In genomic region chr17:80801991-80802390, GRCm38 (mm10) we compare ENCODE assay signal across 9 mouse cellular contexts.
DNase-seq lines count a peak whose midpoint lies in the region; ATAC-seq and TF ChIP-seq lines count a peak whose summit lies in the region.
"Had no signal": no experiment of that assay in that cellular context is flagged by ENCODE, and none has a peak within 500 bp of the region (broad histone marks: within the 10 kb centered on the region; RNA-seq: fewer than 3 reads in every experiment).

No protein-coding gene starts in this region.

- H3K9me3 ChIP-seq in hindbrain, embryonic 14.5 days (ENCODE audit: control insufficient read depth, low read length), result no peaks in the 10 kb centered on the region
- H3K9me3 ChIP-seq in hindbrain, embryonic 11.5 days (ENCODE audit: control insufficient read depth, low read length), result no peaks in the 10 kb centered on the region
- peaks cover 10% of the 10 kb centered on the region; the same call in 1 of the 2 replicates for H3K9me3 ChIP-seq in ES-Bruce4 (replicated peaks; ENCODE audit: control insufficient read depth, insufficient read depth, low read length, poor library complexity, severe bottlenecking)
- no peaks in the 10 kb centered on the region for H3K9me3 ChIP-seq in embryonic facial prominence, embryonic 15.5 days (replicated peaks)
- no peaks in the 10 kb centered on the region for H3K9me3 ChIP-seq in limb, embryonic 13.5 days

- ATAC-seq in hindbrain, embryonic 14.5 days (ENCODE audit: low FRiP score), result no peak
- no peak for ATAC-seq in hindbrain, embryonic 11.5 days (ENCODE audit: low FRiP score)
- no peak for ATAC-seq in embryonic facial prominence, embryonic 15.5 days (ENCODE audit: insufficient number of reproducible peaks, low FRiP score, low TSS enrichment, low read depth)
- ATAC-seq in limb, embryonic 13.5 days (ENCODE audit: low FRiP score, low read depth), result no peak

- H3K27me3 ChIP-seq in hindbrain, embryonic 14.5 days (ENCODE audit: control insufficient read depth, insufficient read depth, low read length), result no peaks in the 10 kb centered on the region
- no peaks in the 10 kb centered on the region for H3K27me3 ChIP-seq in hindbrain, embryonic 11.5 days (ENCODE audit: control insufficient read depth, insufficient read depth, low read length)
- H3K27me3 ChIP-seq in ES-Bruce4 (ENCODE audit: control insufficient read depth, insufficient read depth, low read length, poor library complexity, severe bottlenecking), result no peaks in the 10 kb centered on the region
- no peaks in the 10 kb centered on the region for H3K27me3 ChIP-seq in embryonic facial prominence, embryonic 15.5 days
- H3K27me3 ChIP-seq in limb, embryonic 13.5 days, result no peaks in the 10 kb centered on the region

- 59% methylated on average over 8 of the region's 8 CpGs for WGBS in hindbrain, embryonic 14.5 days
- WGBS in hindbrain, embryonic 11.5 days, result 69% methylated on average over 8 of the region's 8 CpGs
- WGBS in embryonic facial prominence, embryonic 15.5 days, result 31% methylated on average over 8 of the region's 8 CpGs
- WGBS in limb, embryonic 13.5 days, result 13% methylated on average over 8 of the region's 8 CpGs

- no peak overlapping the region for H3K4me3 ChIP-seq in hindbrain, embryonic 14.5 days (replicated peaks; ENCODE audit: low read length)
- no peak overlapping the region for H3K4me3 ChIP-seq in hindbrain, embryonic 11.5 days (ENCODE audit: low read depth, low read length)
- H3K4me3 ChIP-seq in ES-Bruce4 (ENCODE audit: low read depth, low read length), result no peak overlapping the region
- no peak overlapping the region for H3K4me3 ChIP-seq in embryonic facial prominence, embryonic 15.5 days (replicated peaks)
- H3K4me3 ChIP-seq in limb, embryonic 13.5 days, result 0 out of 2 replicates have a peak overlapping the region, but pooled peaks have one; percentile 5

- TF ChIP-seq EP300 in ES-Bruce4 (IDR thresholded peaks at IDR 0.05; ENCODE audit: insufficient read depth, low read depth, low read length), result no peak

- no peak for DNase-seq in hindbrain, embryonic 14.5 days (ENCODE audit: low spot score)
- no peak for DNase-seq in hindbrain, embryonic 11.5 days (ENCODE audit: low spot score)
- no peak for DNase-seq in thymus, adult 18-20 months
- DNase-seq in urinary bladder, postnatal 25 days (ENCODE audit: low spot score), result no peak
- DNase-seq in ovary, postnatal 14 days (ENCODE audit: low spot score), result no peak

- TF ChIP-seq CTCF in ES-Bruce4 (IDR thresholded peaks at IDR 0.05; ENCODE audit: low read depth, low read length), result no peak

- no peaks in the 10 kb centered on the region for H3K4me1 ChIP-seq in hindbrain, embryonic 14.5 days (replicated peaks; ENCODE audit: control insufficient read depth, insufficient read depth, low read length)
- no peaks in the 10 kb centered on the region for H3K4me1 ChIP-seq in hindbrain, embryonic 11.5 days (replicated peaks; ENCODE audit: control insufficient read depth, insufficient read depth, low read length)
- H3K4me1 ChIP-seq in ES-Bruce4 (ENCODE audit: control insufficient read depth, insufficient read depth, low read length), result peaks cover 5% of the 10 kb centered on the region
- peaks cover 26% of the 10 kb centered on the region for H3K4me1 ChIP-seq in embryonic facial prominence, embryonic 15.5 days
- H3K4me1 ChIP-seq in limb, embryonic 13.5 days, result peaks cover 28% of the 10 kb centered on the region

- TF ChIP-seq POLR2A in ES-Bruce4 (IDR thresholded peaks at IDR 0.05; ENCODE audit: insufficient read depth, low read length), result no peak

- no peak overlapping the region for H3K9ac ChIP-seq in hindbrain, embryonic 14.5 days
- no peak overlapping the region for H3K9ac ChIP-seq in hindbrain, embryonic 11.5 days (ENCODE audit: low read depth, low read length)
- peak overlapping the region; percentile 53 for H3K9ac ChIP-seq in ES-Bruce4 (ENCODE audit: low read depth, poor library complexity, severe bottlenecking)
- no peak overlapping the region for H3K9ac ChIP-seq in embryonic facial prominence, embryonic 15.5 days
- H3K9ac ChIP-seq in limb, embryonic 13.5 days, result no peak overlapping the region

- no peak overlapping the region for H3K4me2 ChIP-seq in hindbrain, embryonic 14.5 days (replicated peaks)
- no peak overlapping the region for H3K4me2 ChIP-seq in hindbrain, embryonic 11.5 days (replicated peaks; ENCODE audit: low read depth, low read length)
- peak overlapping the region; percentile 48 for H3K4me2 ChIP-seq in embryonic facial prominence, embryonic 15.5 days (replicated peaks)
- peak overlapping the region; percentile 42 for H3K4me2 ChIP-seq in limb, embryonic 13.5 days (replicated peaks)

- peak overlapping the region; percentile 39; the same call in 1 of the 2 replicates for H3K27ac ChIP-seq in hindbrain, embryonic 14.5 days
- no peak overlapping the region for H3K27ac ChIP-seq in hindbrain, embryonic 11.5 days (ENCODE audit: low read depth, low read length)
- H3K27ac ChIP-seq in ES-Bruce4 (ENCODE audit: insufficient read depth, low read length), result peak overlapping the region; percentile 78
- peak overlapping the region; percentile 80 for H3K27ac ChIP-seq in embryonic facial prominence, embryonic 15.5 days (replicated peaks)
- peak overlapping the region; percentile 72 for H3K27ac ChIP-seq in limb, embryonic 13.5 days

- no peaks in the 10 kb centered on the region for H3K36me3 ChIP-seq in hindbrain, embryonic 14.5 days (replicated peaks; ENCODE audit: control insufficient read depth, insufficient read depth)
- no peaks in the 10 kb centered on the region for H3K36me3 ChIP-seq in hindbrain, embryonic 11.5 days (ENCODE audit: control insufficient read depth, insufficient read depth, low read length)
- no peaks in the 10 kb centered on the region for H3K36me3 ChIP-seq in ES-Bruce4 (ENCODE audit: control insufficient read depth, insufficient read depth, low read length, poor library complexity, severe bottlenecking)
- H3K36me3 ChIP-seq in embryonic facial prominence, embryonic 15.5 days, result no peaks in the 10 kb centered on the region
- no peaks in the 10 kb centered on the region for H3K36me3 ChIP-seq in limb, embryonic 13.5 days
- H3K36me3 ChIP-seq: G1E had no signal

Comparison
In these comparisons a context has a peak if more than half of its experiments do, and no peak if none do; other contexts are left out.
1. H3K4me2 ChIP-seq: peak in embryonic facial prominence, embryonic 15.5 days (single experiment) and limb, embryonic 13.5 days (single experiment); none in hindbrain, embryonic 14.5 days (single experiment) and hindbrain, embryonic 11.5 days (single experiment).